13 mouse cellular contexts compared by ENCODE assay signal in genomic region chr13:36221897-36222296, GRCm38 (mm10).
DNase-seq lines count a peak whose midpoint lies in the region; ATAC-seq and TF ChIP-seq lines count a peak whose summit lies in the region.
"Had no signal": no experiment of that assay in that cellular context is flagged by ENCODE, and none has a peak within 500 bp of the region (broad histone marks: within the 10 kb centered on the region; RNA-seq: fewer than 3 reads in every experiment).

No protein-coding gene starts in this region.

- no peak overlapping the region for H3K9ac ChIP-seq in intestine, postnatal 0 days (ENCODE audit: low read depth, low read length)
- no peak overlapping the region for H3K9ac ChIP-seq in intestine, embryonic 15.5 days
- no peak overlapping the region for H3K9ac ChIP-seq in neural tube, embryonic 15.5 days (replicated peaks)
- no peak overlapping the region for H3K9ac ChIP-seq in stomach, postnatal 0 days (ENCODE audit: low read length)
- H3K9ac ChIP-seq: lung, embryonic 15.5 days; midbrain, embryonic 15.5 days had no signal

- no peaks in the 10 kb centered on the region for H3K4me1 ChIP-seq in intestine, postnatal 0 days (replicated peaks; ENCODE audit: control insufficient read depth, insufficient read depth, low read length)
- H3K4me1 ChIP-seq in intestine, embryonic 15.5 days (replicated peaks): no peaks in the 10 kb centered on the region
- H3K4me1 ChIP-seq in neural tube, embryonic 15.5 days: no peaks in the 10 kb centered on the region
- H3K4me1 ChIP-seq in stomach, postnatal 0 days (replicated peaks; ENCODE audit: control insufficient read depth, insufficient read depth): no peaks in the 10 kb centered on the region
- H3K4me1 ChIP-seq: lung, embryonic 15.5 days; midbrain, embryonic 15.5 days had no signal

- no peak overlapping the region for H3K4me3 ChIP-seq in intestine, postnatal 0 days (ENCODE audit: low read depth, low read length)
- H3K4me3 ChIP-seq in intestine, embryonic 15.5 days (replicated peaks): no peak overlapping the region
- H3K4me3 ChIP-seq in neural tube, embryonic 15.5 days (replicated peaks): no peak overlapping the region
- H3K4me3 ChIP-seq in stomach, postnatal 0 days (ENCODE audit: low read depth, low read length): no peak overlapping the region
- H3K4me3 ChIP-seq: lung, embryonic 15.5 days; midbrain, embryonic 15.5 days had no signal

- no peak for ATAC-seq in intestine, postnatal 0 days
- ATAC-seq in intestine, embryonic 15.5 days: no peak
- 0 out of 2 replicates have a peak, but pooled peaks have one; percentile 63 for ATAC-seq in neural tube, embryonic 15.5 days (ENCODE audit: low FRiP score)
- no peak for ATAC-seq in stomach, postnatal 0 days (ENCODE audit: low FRiP score, low TSS enrichment)
- ATAC-seq: midbrain, embryonic 15.5 days had no signal

- 92% methylated on average over 1 of the region's 1 CpGs for WGBS in intestine, postnatal 0 days
- 88% methylated on average over 1 of the region's 1 CpGs for WGBS in intestine, embryonic 15.5 days
- 94% methylated on average over 1 of the region's 1 CpGs for WGBS in neural tube, embryonic 15.5 days
- 83% methylated on average over 1 of the region's 1 CpGs for WGBS in stomach, postnatal 0 days

- TF ChIP-seq CTCF in intestine, postnatal 0 days (IDR thresholded peaks at IDR 0.05; ENCODE audit: low read depth): peak; percentile 69
- peak; percentile 66 for TF ChIP-seq CTCF in stomach, postnatal 0 days (IDR thresholded peaks at IDR 0.05; ENCODE audit: low read depth)

- peak; percentile 7 to 26 for DNase-seq in cerebellum, postnatal 14 days
- no peak for DNase-seq in cerebellum, postnatal 4 days (ENCODE audit: low spot score in 2 of 2)
- no peak for DNase-seq in neural tube, embryonic 10.5 days (ENCODE audit: extremely low spot score, low spot score)
- no peak for DNase-seq in stomach, postnatal 0 days (ENCODE audit: low spot score)
- DNase-seq in adrenal gland, postnatal 4 days (ENCODE audit: low spot score in 2 of 2): no peak
- DNase-seq: gastrocnemius, postnatal 36 days; heart, postnatal 10 days; kidney, adult 18-20 months had no signal

- H3K4me2 ChIP-seq in intestine, postnatal 0 days (replicated peaks; ENCODE audit: low read depth): no peak overlapping the region
- H3K4me2 ChIP-seq in intestine, embryonic 15.5 days (replicated peaks): no peak overlapping the region
- H3K4me2 ChIP-seq in neural tube, embryonic 15.5 days: no peak overlapping the region
- no peak overlapping the region for H3K4me2 ChIP-seq in stomach, postnatal 0 days (replicated peaks; ENCODE audit: low read depth)
- H3K4me2 ChIP-seq: lung, embryonic 15.5 days; midbrain, embryonic 15.5 days had no signal

- no peak overlapping the region for H3K27ac ChIP-seq in intestine, postnatal 0 days (ENCODE audit: low read depth, low read length)
- H3K27ac ChIP-seq in intestine, embryonic 15.5 days: no peak overlapping the region
- H3K27ac ChIP-seq in neural tube, embryonic 15.5 days (replicated peaks): no peak overlapping the region
- H3K27ac ChIP-seq in stomach, postnatal 0 days (replicated peaks): no peak overlapping the region
- H3K27ac ChIP-seq: lung, embryonic 15.5 days; midbrain, embryonic 15.5 days had no signal

- H3K36me3 ChIP-seq in intestine, postnatal 0 days (ENCODE audit: control insufficient read depth, insufficient read depth): no peaks in the 10 kb centered on the region
- H3K36me3 ChIP-seq in intestine, embryonic 15.5 days: no peaks in the 10 kb centered on the region
- H3K36me3 ChIP-seq in neural tube, embryonic 15.5 days: no peaks in the 10 kb centered on the region
- H3K36me3 ChIP-seq in stomach, postnatal 0 days (ENCODE audit: control insufficient read depth, insufficient read depth, low read length): no peaks in the 10 kb centered on the region
- H3K36me3 ChIP-seq: lung, embryonic 15.5 days; midbrain, embryonic 15.5 days had no signal

- no peaks in the 10 kb centered on the region for H3K27me3 ChIP-seq in intestine, postnatal 0 days (replicated peaks; ENCODE audit: control insufficient read depth, insufficient read depth, low read length)
- H3K27me3 ChIP-seq in intestine, embryonic 15.5 days (replicated peaks): no peaks in the 10 kb centered on the region
- H3K27me3 ChIP-seq in neural tube, embryonic 15.5 days (replicated peaks): no peaks in the 10 kb centered on the region
- H3K27me3 ChIP-seq in stomach, postnatal 0 days (ENCODE audit: control insufficient read depth, insufficient read depth, low read length): no peaks in the 10 kb centered on the region
- H3K27me3 ChIP-seq: lung, embryonic 15.5 days; midbrain, embryonic 15.5 days had no signal

- TF ChIP-seq EP300 in stomach, postnatal 0 days (optimal IDR thresholded peaks at IDR 0.05): no peak

- no peaks in the 10 kb centered on the region for H3K9me3 ChIP-seq in intestine, postnatal 0 days (ENCODE audit: control insufficient read depth)
- H3K9me3 ChIP-seq in intestine, embryonic 15.5 days: no peaks in the 10 kb centered on the region
- H3K9me3 ChIP-seq in neural tube, embryonic 15.5 days (replicated peaks): no peaks in the 10 kb centered on the region
- H3K9me3 ChIP-seq in stomach, postnatal 0 days (ENCODE audit: control insufficient read depth, low read length): no peaks in the 10 kb centered on the region
- H3K9me3 ChIP-seq: lung, embryonic 15.5 days; midbrain, embryonic 15.5 days had no signal

Comparison
In these comparisons a context has a peak if more than half of its experiments do, and no peak if none do; other contexts are left out.
1. DNase-seq: peak in cerebellum, postnatal 14 days (2 of 2); none in cerebellum, postnatal 4 days (0 of 2), neural tube, embryonic 10.5 days (single experiment), stomach, postnatal 0 days (single experiment) and adrenal gland, postnatal 4 days (0 of 2).